Mouse (Mus musculus) intestine, postnatal 0 days (tissue): ENCODE measurements at regions not wholly inside any gene's neighbourhood (a gene's known extent, or its start where the extent isn't known, plus 50 kb on each side); places are given as distances from the start of the nearest gene placed in this dataset.

Experiments
- ATAC-seq: fragments of 200-750 bp; cut with Nextera tagmentation; 2 replicates; pipeline ENCODE4 v1.8.0; 2017; ENCODE audit warnings: mild to moderate bottlenecking, moderate TSS enrichment, moderate library complexity
- H3K27ac ChIP-seq: fragments of 300-500 bp; sonication (generic); 2 replicates; pipeline ENCODE4 v1.5.1; 2014; ENCODE audit warnings: mild to moderate bottlenecking, low read depth, low read length, moderate library complexity
- H3K27me3 ChIP-seq: fragments of 300-500 bp; sonication (generic); replicated peaks from 2 replicates; pipeline ENCODE4 v1.6.1; 2014; ENCODE audit warnings: low read length, mixed read lengths; ENCODE audit not compliant: control insufficient read depth, insufficient read depth
- H3K36me3 ChIP-seq: fragments of 300-500 bp; sonication (generic); 2 replicates; pipeline ENCODE4 v1.6.1; 2014; ENCODE audit warnings: mild to moderate bottlenecking, moderate library complexity; ENCODE audit not compliant: control insufficient read depth, insufficient read depth
- H3K4me1 ChIP-seq: fragments of 300-500 bp; sonication (generic); replicated peaks from 2 replicates; pipeline ENCODE4 v1.6.1; 2014; ENCODE audit warnings: antibody characterized with exemption, low read length, mixed read lengths; ENCODE audit not compliant: control insufficient read depth, insufficient read depth
- H3K4me2 ChIP-seq: fragments of 300-500 bp; sonication (generic); replicated peaks from 2 replicates; pipeline ENCODE4 v1.6.1; 2014; ENCODE audit warnings: low read depth, mild to moderate bottlenecking, moderate library complexity
- H3K4me3 ChIP-seq: fragments of 300-500 bp; sonication (generic); 2 replicates; pipeline ENCODE4 v1.5.1; 2014; ENCODE audit warnings: low read depth, low read length
- H3K9ac ChIP-seq: fragments of 300-500 bp; sonication (generic); 2 replicates; pipeline ENCODE4 v1.6.1; 2014; ENCODE audit warnings: mild to moderate bottlenecking, low read depth, low read length
- H3K9me3 ChIP-seq: fragments of 300-500 bp; sonication (generic); 2 replicates; pipeline ENCODE4 v1.6.1; 2016; ENCODE audit warnings: mixed run types; ENCODE audit not compliant: control insufficient read depth
- CTCF ChIP-seq: sonication (generic); IDR thresholded peaks from 2 replicates; pipeline ENCODE4 v1.5.1; 2016; ENCODE audit warnings: low read depth, mild to moderate bottlenecking, control low read depth, antibody characterized with exemption, moderate library complexity
- WGBS: fragments of 180-500 bp; shearing (Covaris S2); extraction: QIAGEN DNeasy Blood & Tissue Kit; methylation state at CpG from one replicate; pipeline ENCODE4 v1.1.7; 2014; 5-methylcytosine and 5-hydroxymethylcytosine counted together

DNA sequence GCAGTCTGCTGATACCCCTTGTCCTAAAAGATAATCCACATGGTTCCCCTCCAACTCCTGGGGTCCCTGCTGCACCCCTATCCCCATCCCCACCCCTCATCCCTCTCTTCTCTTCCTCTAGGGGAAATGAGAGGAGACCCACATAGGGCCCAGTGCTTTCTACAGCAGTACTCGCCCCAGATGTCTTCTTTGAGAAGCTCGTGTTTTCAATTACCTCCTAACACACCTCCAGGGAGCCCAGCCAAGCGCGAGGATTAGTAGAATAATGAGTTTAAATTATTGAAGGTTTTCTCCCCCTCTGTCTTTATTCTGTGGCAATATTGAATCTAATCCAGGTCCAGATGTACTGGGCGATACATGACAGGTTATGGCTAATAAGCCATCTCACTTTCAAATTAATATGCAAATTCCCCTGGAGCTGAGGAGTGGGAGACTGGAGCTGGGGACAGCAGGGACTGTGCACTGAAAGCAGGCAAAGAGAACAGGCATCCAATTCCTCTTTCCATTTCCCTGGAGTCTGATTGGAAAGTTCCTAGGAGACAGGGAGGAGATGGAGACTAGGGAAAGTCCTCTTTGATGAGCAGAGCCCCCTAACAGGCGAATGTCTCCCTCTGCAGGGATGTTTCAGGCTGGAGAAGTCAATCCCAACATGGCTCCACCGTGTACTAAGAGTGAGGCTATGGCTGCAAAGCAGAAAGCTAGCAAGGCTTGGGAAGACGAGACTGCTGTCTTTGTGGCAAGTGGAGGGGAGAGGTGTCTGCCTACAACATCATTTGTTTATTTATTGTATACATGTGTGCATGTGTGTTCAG lies 177.2 kb upstream of the Mocs1 start:
- no peaks in the 10 kb centered on the region for H3K9me3 ChIP-seq
- no peaks in the 10 kb centered on the region for H3K27me3 ChIP-seq
- H3K36me3 ChIP-seq, result no peaks in the 10 kb centered on the region
- H3K4me2 ChIP-seq, result no peak overlapping the region
- no peak for ATAC-seq
- H3K4me3 ChIP-seq, result no peak overlapping the region
- H3K4me1 ChIP-seq, result no peaks in the 10 kb centered on the region
- WGBS, result 68% methylated on average over 8 of the region's 8 CpGs
- no peak overlapping the region for H3K9ac ChIP-seq
- TF ChIP-seq CTCF, result peak; percentile 52
- H3K27ac ChIP-seq, result no peak overlapping the region

DNA sequence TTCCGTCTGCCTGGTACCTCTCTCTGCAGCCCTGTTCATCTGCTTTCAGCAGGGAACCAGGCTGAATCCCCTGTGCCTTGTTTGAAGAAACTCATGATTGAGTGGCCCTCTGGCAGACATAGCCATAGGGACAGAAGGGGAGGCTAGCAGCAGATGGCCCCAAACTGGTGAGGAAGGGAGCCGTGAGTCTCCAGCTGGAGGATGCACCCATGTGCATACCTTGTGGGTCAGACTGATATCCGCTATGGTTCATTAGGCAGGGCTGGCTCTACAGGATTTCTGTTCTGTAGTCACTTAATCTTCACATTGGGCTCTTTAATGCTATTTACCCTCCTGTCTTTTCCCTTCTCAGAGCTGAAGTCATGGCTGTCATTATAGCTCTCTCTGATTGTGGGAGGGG lies 175.9 kb upstream of the Mocs1 start:
- no peak for ATAC-seq
- WGBS, result 76% methylated on average over 3 of the region's 3 CpGs
- no peaks in the 10 kb centered on the region for H3K9me3 ChIP-seq

GRCm38 (mm10) chr17:49258496-49258895 lies 169.7 kb upstream of the Mocs1 start:
- Histone ChIP-seq H3K27me3 (no peaks in the 10 kb centered on the region), H3K9ac (no peak overlapping the region), H3K4me3 (no peak overlapping the region), H3K9me3 (no peaks in the 10 kb centered on the region), H3K4me2 (no peak overlapping the region), H3K27ac (no peak overlapping the region), H3K36me3 (no peaks in the 10 kb centered on the region), H3K4me1 (no peaks in the 10 kb centered on the region)
- TF ChIP-seq CTCF, result peak; percentile 53
- no peak for ATAC-seq

More for the DNA sequence above, 175.9 kb upstream of the Mocs1 start:
- Histone ChIP-seq H3K27me3 (no peaks in the 10 kb centered on the region), H3K4me1 (no peaks in the 10 kb centered on the region), H3K27ac (no peak overlapping the region), H3K9ac (no peak overlapping the region), H3K4me3 (no peak overlapping the region), H3K36me3 (no peaks in the 10 kb centered on the region), H3K4me2 (no peak overlapping the region)
- no peak for TF ChIP-seq CTCF

- TF ChIP-seq CTCF, result no peak
- no peak overlapping the region for H3K4me2 ChIP-seq
Measured at GRCm38 (mm10) chr17:49262394-49262793, 165.8 kb upstream of the Mocs1 start.

GRCm38 (mm10) chr17:49266343-49266742 lies 161.8 kb upstream of the Mocs1 start:
- Histone ChIP-seq H3K36me3 (no peaks in the 10 kb centered on the region), H3K4me3 (no peak overlapping the region), H3K27me3 (no peaks in the 10 kb centered on the region), H3K9ac (no peak overlapping the region), H3K9me3 (0 out of 2 replicates have a peak, but pooled peaks cover 3% of the 10 kb centered on the region), H3K4me2 (no peak overlapping the region), H3K27ac (no peak overlapping the region), H3K4me1 (no peaks in the 10 kb centered on the region)
- TF ChIP-seq CTCF, result peak; percentile 84
- WGBS, result 89% methylated on average over 4 of the region's 4 CpGs
- no peak for ATAC-seq

More at GRCm38 (mm10) chr17:49262394-49262793, 165.8 kb upstream of the Mocs1 start:
- 56% methylated on average over 4 of the region's 4 CpGs for WGBS
- Histone ChIP-seq H3K9me3 (0 out of 2 replicates have a peak, but pooled peaks cover 2% of the 10 kb centered on the region), H3K9ac (no peak overlapping the region), H3K36me3 (no peaks in the 10 kb centered on the region), H3K27ac (no peak overlapping the region), H3K4me3 (no peak overlapping the region), H3K27me3 (no peaks in the 10 kb centered on the region), H3K4me1 (no peaks in the 10 kb centered on the region)
- no peak for ATAC-seq

- H3K9ac ChIP-seq, result no peak overlapping the region
- no peaks in the 10 kb centered on the region for H3K36me3 ChIP-seq
- no peak for TF ChIP-seq CTCF
- no peaks in the 10 kb centered on the region for H3K4me1 ChIP-seq
- H3K9me3 ChIP-seq, result 0 out of 2 replicates have a peak, but pooled peaks cover 3% of the 10 kb centered on the region
- no peak overlapping the region for H3K4me3 ChIP-seq
- ATAC-seq, result no peak
- H3K4me2 ChIP-seq, result no peak overlapping the region
- H3K27ac ChIP-seq, result no peak overlapping the region
- 82% methylated on average over 7 of the region's 7 CpGs for WGBS
- H3K27me3 ChIP-seq, result no peaks in the 10 kb centered on the region
Measured at GRCm38 (mm10) chr17:49269943-49270342, 158.2 kb upstream of the Mocs1 start.
